Mouse (Mus musculus) splenic B cell, adult 2 months (primary cell): ENCODE measurements around the gene Mki67.

Source experiments
- DNase-seq: peaks from one replicate; pipeline ENCODE4 v3.0.0-alpha.2; 2011; ENCODE audit warnings: low read depth, low spot score
- H3K27me3 ChIP-seq: 2 replicates; pipeline ENCODE4 v1.6.1; 2012; ENCODE audit warnings: mild to moderate bottlenecking, low read length, moderate library complexity, mixed read lengths; ENCODE audit not compliant: control insufficient read depth, poor library complexity, insufficient read depth, severe bottlenecking
- H3K36me3 ChIP-seq: 2 replicates; pipeline ENCODE4 v1.6.1; 2012; ENCODE audit warnings: mild to moderate bottlenecking, low read length, moderate library complexity, mixed read lengths; ENCODE audit not compliant: control insufficient read depth, poor library complexity, insufficient read depth, severe bottlenecking

Gene Mki67

GRCm38 (mm10) chr7:135641698-135642507 lies 74.3 kb downstream of the Mki67 start:
- peak; percentile 59 for DNase-seq
- H3K36me3 ChIP-seq, result no peaks in the 10 kb centered on the region
- no peaks in the 10 kb centered on the region for H3K27me3 ChIP-seq
